Comparison of ENCODE assay signal across 8 mouse cellular contexts in genomic region chr13:64273891-64274844, GRCm38 (mm10). TPM values are rescaled to one million over a fixed set of nuclear protein-coding genes. Genes with fewer than 3 reads are reported as not detected.
DNase-seq lines count a peak whose midpoint lies in the region; ATAC-seq lines count a peak whose summit lies in the region.

No protein-coding gene starts in this region.

- WGBS in forebrain, embryonic 11.5 days, result under 1% methylated on average over 93 of the region's 95 CpGs
- WGBS in liver, embryonic 15.5 days (ENCODE audit: insufficient replicate concordance), result under 1% methylated on average over 94 of the region's 95 CpGs
- under 1% methylated on average over 93 of the region's 95 CpGs for WGBS in neural tube, embryonic 15.5 days

- peak overlapping the region; percentile 72 for H3K9ac ChIP-seq in forebrain, embryonic 11.5 days (ENCODE audit: low read length)
- H3K9ac ChIP-seq in liver, embryonic 15.5 days, result peak overlapping the region; percentile 45; the same call in 1 of the 2 replicates
- H3K9ac ChIP-seq in neural tube, embryonic 15.5 days (replicated peaks), result peak overlapping the region; percentile 67

- 0 out of 2 replicates have a peak, but pooled peaks cover 3% of the 10 kb centered on the region for H3K4me1 ChIP-seq in forebrain, embryonic 11.5 days (replicated peaks; ENCODE audit: control insufficient read depth, insufficient read depth, low read length)
- H3K4me1 ChIP-seq in liver, embryonic 15.5 days (replicated peaks), result peaks cover 27% of the 10 kb centered on the region
- H3K4me1 ChIP-seq in neural tube, embryonic 15.5 days, result peaks cover 19% of the 10 kb centered on the region

- H3K4me2 ChIP-seq in forebrain, embryonic 11.5 days (ENCODE audit: low read depth, low read length, severe bottlenecking), result peak overlapping the region; percentile 100
- peak overlapping the region; percentile 94 for H3K4me2 ChIP-seq in liver, embryonic 15.5 days
- H3K4me2 ChIP-seq in neural tube, embryonic 15.5 days, result peak overlapping the region; percentile 100

- no peaks in the 10 kb centered on the region for H3K36me3 ChIP-seq in forebrain, embryonic 11.5 days (ENCODE audit: control insufficient read depth, insufficient read depth, low read length)
- no peaks in the 10 kb centered on the region for H3K36me3 ChIP-seq in liver, embryonic 15.5 days (replicated peaks)
- H3K36me3 ChIP-seq in neural tube, embryonic 15.5 days, result no peaks in the 10 kb centered on the region

- peak; percentile 80 for ATAC-seq in forebrain, embryonic 11.5 days (replicated peaks; ENCODE audit: low FRiP score)
- peak; percentile 49 for ATAC-seq in liver, embryonic 15.5 days (ENCODE audit: insufficient read depth)
- peak; percentile 84 for ATAC-seq in neural tube, embryonic 15.5 days (ENCODE audit: low FRiP score)

- H3K27ac ChIP-seq in forebrain, embryonic 11.5 days (ENCODE audit: low read depth, low read length), result no peak overlapping the region
- H3K27ac ChIP-seq in liver, embryonic 15.5 days (replicated peaks), result no peak overlapping the region
- H3K27ac ChIP-seq in neural tube, embryonic 15.5 days (replicated peaks), result no peak overlapping the region

- peak overlapping the region; percentile 73 for H3K4me3 ChIP-seq in forebrain, embryonic 11.5 days (ENCODE audit: low read depth, low read length)
- peak overlapping the region; percentile 66 for H3K4me3 ChIP-seq in liver, embryonic 15.5 days (replicated peaks)
- H3K4me3 ChIP-seq in neural tube, embryonic 15.5 days (replicated peaks), result peak overlapping the region; percentile 81

- H3K27me3 ChIP-seq in forebrain, embryonic 11.5 days (ENCODE audit: control insufficient read depth, insufficient read depth, low read length), result peaks cover 4% of the 10 kb centered on the region; the same call in 1 of the 2 replicates
- H3K27me3 ChIP-seq in liver, embryonic 15.5 days, result peaks cover 53% of the 10 kb centered on the region
- H3K27me3 ChIP-seq in neural tube, embryonic 15.5 days (replicated peaks), result peaks cover 16% of the 10 kb centered on the region; the same call in 1 of the 2 replicates

- peak; percentile 16 for DNase-seq in ovary, postnatal 10 days (ENCODE audit: low spot score)
- DNase-seq in ovary, adult 18-20 months (ENCODE audit: low spot score), result no peak
- DNase-seq in adrenal gland, postnatal 10 days, result peak; percentile 31
- peak; percentile 76 for DNase-seq in forebrain, embryonic 11.5 days (ENCODE audit: low spot score)
- DNase-seq in induced T-regulatory cell, adult 2 months (ENCODE audit: low read depth), result peak; percentile 70
- DNase-seq in gastrocnemius, adult 18-20 months (ENCODE audit: low spot score), result no peak

- H3K9me3 ChIP-seq in forebrain, embryonic 11.5 days (ENCODE audit: control insufficient read depth, low read length), result no peaks in the 10 kb centered on the region
- H3K9me3 ChIP-seq in liver, embryonic 15.5 days (replicated peaks), result no peaks in the 10 kb centered on the region
- no peaks in the 10 kb centered on the region for H3K9me3 ChIP-seq in neural tube, embryonic 15.5 days (replicated peaks)

RNA-seq across cellular contexts. Expression of gene Cdc14b, which starts 0.9 kb away (rescaled TPM):
- total RNA-seq in adrenal gland, postnatal 10 days (2021), result 10 to 100 TPM; 10.1 TPM
- 12.7 and 13.7 TPM in 2 replicates for polyA plus RNA-seq in forebrain, embryonic 11.5 days (2014; fragmentation: Nextera tagmentation; extraction: Ambion mirVana)
- polyA plus RNA-seq in liver, embryonic 15.5 days (2015; fragmentation: Nextera tagmentation; extraction: Ambion mirVana), result 8.6 and 8.8 TPM in 2 replicates
- polyA plus RNA-seq in neural tube, embryonic 15.5 days (2015; fragmentation: Nextera tagmentation; extraction: Ambion mirVana), result 2.8 and 6.1 TPM in 2 replicates
- 1 to 10 TPM; 5.9 to 7.5 TPM for total RNA-seq in gastrocnemius, adult 18-20 months (2021)

RNA-seq across cellular contexts. Expression of gene Aaed1, which starts 38.3 kb away (rescaled TPM):
- 10 to 100 TPM; 52.7 to 57.2 TPM for total RNA-seq in adrenal gland, postnatal 10 days (2021)
- polyA plus RNA-seq in forebrain, embryonic 11.5 days (2014; fragmentation: Nextera tagmentation; extraction: Ambion mirVana), result 20.1 and 20.2 TPM in 2 replicates
- 19.6 and 20.2 TPM in 2 replicates for polyA plus RNA-seq in liver, embryonic 15.5 days (2015; fragmentation: Nextera tagmentation; extraction: Ambion mirVana)
- 17.4 and 24.5 TPM in 2 replicates for polyA plus RNA-seq in neural tube, embryonic 15.5 days (2015; fragmentation: Nextera tagmentation; extraction: Ambion mirVana)
- total RNA-seq in gastrocnemius, adult 18-20 months (2021), result 10 to 100 TPM; 47.3 to 51.5 TPM

Comparison
In these comparisons a context has a peak if more than half of its experiments do, and no peak if none do; other contexts are left out.
1. DNase-seq: peak in ovary, postnatal 10 days (single experiment), adrenal gland, postnatal 10 days (single experiment), forebrain, embryonic 11.5 days (single experiment) and induced T-regulatory cell, adult 2 months (single experiment); none in ovary, adult 18-20 months (single experiment) and gastrocnemius, adult 18-20 months (single experiment).
2. Peak in every context shown above with its lines, with median percentiles within 50 percentile points of each other: ATAC-seq, H3K4me2 ChIP-seq, H3K4me3 ChIP-seq and H3K9ac ChIP-seq.